ENCODE assay signal across 23 mouse cellular contexts in the genomic region with DNA sequence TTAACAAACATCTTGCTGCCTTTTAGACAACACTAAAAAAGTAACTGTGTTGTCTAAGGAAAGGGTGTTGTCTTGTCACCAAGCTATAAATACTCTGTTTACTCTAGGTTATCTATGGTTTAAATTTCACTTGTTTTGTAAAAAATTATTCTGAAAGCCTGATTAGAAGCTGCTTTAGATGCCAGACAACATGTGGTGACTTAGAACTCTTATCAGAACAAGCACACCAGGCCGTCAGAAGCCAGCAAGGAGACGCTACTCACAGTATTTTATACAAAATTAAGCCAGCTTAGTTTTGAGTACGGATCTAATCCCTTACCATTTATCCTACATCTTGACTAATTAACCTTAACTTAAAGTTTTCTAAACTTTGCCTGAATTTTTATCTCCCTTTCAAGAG. TPM values are rescaled to one million over a fixed set of nuclear protein-coding genes. Genes with fewer than 3 reads are reported as not detected.
A peak's percentile ranks its signal among the peaks of the same experiment; 100 is the strongest.
DNase-seq lines count a peak whose midpoint lies in the region; ATAC-seq and TF ChIP-seq lines count a peak whose summit lies in the region.
"Had no signal": no experiment of that assay in that cellular context is flagged by ENCODE, and none has a peak within 500 bp of the region (broad histone marks: within the 10 kb centered on the region; RNA-seq: fewer than 3 reads in every experiment).

No protein-coding gene starts in this region.

- peak; percentile 60 for ATAC-seq in G1E (ENCODE audit: extremely low read depth, insufficient number of reproducible peaks, low FRiP score, poor library complexity, severe bottlenecking)
- ATAC-seq in erythroblast, adult 5-6 weeks (replicated peaks; ENCODE audit: low FRiP score, poor library complexity, severe bottlenecking), result peak; percentile 74
- peak; percentile 88 for ATAC-seq in liver, embryonic 12.5 days
- ATAC-seq in liver, embryonic 16.5 days (ENCODE audit: low read depth), result peak; percentile 81
- ATAC-seq: activated CD4-positive, CD25-positive, alpha-beta regulatory T cell, adult 4 months; CD4-positive, CD25-positive, alpha-beta regulatory T cell, adult 4 months; forebrain, embryonic 14.5 days; Patski had no signal

- H3K4me2 ChIP-seq in liver, embryonic 12.5 days, result peak overlapping the region; percentile 41
- no peak overlapping the region; the same call in 1 of the 2 replicates for H3K4me2 ChIP-seq in liver, embryonic 16.5 days (ENCODE audit: low read depth, low read length)
- H3K4me2 ChIP-seq: embryonic facial prominence, embryonic 13.5 days; heart, embryonic 13.5 days; hindbrain, embryonic 15.5 days had no signal

- H3K9ac ChIP-seq in liver, embryonic 12.5 days, result peak overlapping the region; percentile 44; the same call in 1 of the 2 replicates
- H3K9ac ChIP-seq in liver, embryonic 16.5 days (ENCODE audit: low read depth, low read length), result no peak overlapping the region
- H3K9ac ChIP-seq: embryonic facial prominence, embryonic 13.5 days; heart, embryonic 13.5 days; hindbrain, embryonic 15.5 days had no signal

- DNase-seq in G1E (ENCODE audit: low spot score), result no peak
- no peak for DNase-seq in layer of hippocampus, adult 9-11 months
- no peak for DNase-seq in cerebellum, adult 9-11 months
- DNase-seq in midbrain, embryonic 10.5 days (ENCODE audit: low spot score), result no peak
- DNase-seq in kidney, adult 2 months, result no peak
- DNase-seq: adrenal gland, postnatal 14 days; B cell, adult 2 months; cerebellum, adult 2 months; cerebellum, postnatal 14 days; gastrocnemius, adult 2 months; gastrocnemius, postnatal 36 days; heart, postnatal 36 days had no signal

- H3K27me3 ChIP-seq in G1E (ENCODE audit: insufficient read depth, low read length), result no peaks in the 10 kb centered on the region
- H3K27me3 ChIP-seq in liver, embryonic 12.5 days (replicated peaks), result no peaks in the 10 kb centered on the region
- H3K27me3 ChIP-seq in liver, embryonic 16.5 days (ENCODE audit: control insufficient read depth, insufficient read depth, low read depth, low read length), result no peaks in the 10 kb centered on the region
- H3K27me3 ChIP-seq in midbrain, embryonic 10.5 days (ENCODE audit: low read depth, poor library complexity, severe bottlenecking), result no peaks in the 10 kb centered on the region
- H3K27me3 ChIP-seq in kidney, adult 2 months (replicated peaks; ENCODE audit: control insufficient read depth, insufficient read depth, low read length), result no peaks in the 10 kb centered on the region
- H3K27me3 ChIP-seq: embryonic facial prominence, embryonic 13.5 days; heart, embryonic 13.5 days; hindbrain, embryonic 15.5 days had no signal

- H3K4me3 ChIP-seq in G1E (ENCODE audit: low read depth, low read length), result no peak overlapping the region
- H3K4me3 ChIP-seq in liver, embryonic 12.5 days, result no peak overlapping the region
- no peak overlapping the region for H3K4me3 ChIP-seq in liver, embryonic 16.5 days (ENCODE audit: low read depth, low read length)
- no peak overlapping the region for H3K4me3 ChIP-seq in midbrain, embryonic 10.5 days
- no peak overlapping the region for H3K4me3 ChIP-seq in kidney, adult 2 months (ENCODE audit: insufficient read depth, low read depth, low read length)
- H3K4me3 ChIP-seq: embryonic facial prominence, embryonic 13.5 days; forebrain, embryonic 10.5 days; gastrocnemius, adult 2 months; heart, embryonic 13.5 days; hindbrain, embryonic 15.5 days had no signal

- H3K9me3 ChIP-seq in G1E (replicated peaks), result no peaks in the 10 kb centered on the region
- no peaks in the 10 kb centered on the region for H3K9me3 ChIP-seq in liver, embryonic 12.5 days (replicated peaks)
- H3K9me3 ChIP-seq in liver, embryonic 16.5 days (replicated peaks; ENCODE audit: control insufficient read depth, low read length), result no peaks in the 10 kb centered on the region
- no peaks in the 10 kb centered on the region for H3K9me3 ChIP-seq in midbrain, embryonic 10.5 days (replicated peaks)
- H3K9me3 ChIP-seq: embryonic facial prominence, embryonic 13.5 days; forebrain, embryonic 10.5 days; heart, embryonic 13.5 days; hindbrain, embryonic 15.5 days had no signal

- H3K27ac ChIP-seq in liver, embryonic 12.5 days, result peak overlapping the region; percentile 64
- H3K27ac ChIP-seq in liver, embryonic 16.5 days (ENCODE audit: low read length), result no peak overlapping the region
- H3K27ac ChIP-seq in midbrain, embryonic 10.5 days (replicated peaks), result no peak overlapping the region
- H3K27ac ChIP-seq in kidney, adult 2 months (ENCODE audit: insufficient read depth, low read depth, low read length), result no peak overlapping the region
- H3K27ac ChIP-seq: embryonic facial prominence, embryonic 13.5 days; forebrain, embryonic 10.5 days; gastrocnemius, adult 2 months; heart, embryonic 13.5 days; hindbrain, embryonic 15.5 days had no signal

- H3K36me3 ChIP-seq in G1E (replicated peaks), result no peaks in the 10 kb centered on the region
- H3K36me3 ChIP-seq in liver, embryonic 12.5 days, result no peaks in the 10 kb centered on the region
- no peaks in the 10 kb centered on the region for H3K36me3 ChIP-seq in liver, embryonic 16.5 days (ENCODE audit: control insufficient read depth, insufficient read depth)
- no peaks in the 10 kb centered on the region for H3K36me3 ChIP-seq in midbrain, embryonic 10.5 days
- no peaks in the 10 kb centered on the region for H3K36me3 ChIP-seq in kidney, adult 2 months (ENCODE audit: control insufficient read depth, insufficient read depth, low read length)
- H3K36me3 ChIP-seq: embryonic facial prominence, embryonic 13.5 days; forebrain, embryonic 10.5 days; heart, embryonic 13.5 days; hindbrain, embryonic 15.5 days had no signal

- TF ChIP-seq POLR2A in kidney, adult 2 months (IDR thresholded peaks at IDR 0.05; ENCODE audit: low read depth, low read length), result no peak

- WGBS in liver, embryonic 12.5 days (ENCODE audit: insufficient replicate concordance), result 19% methylated on average over 3 of the region's 3 CpGs
- WGBS in liver, embryonic 16.5 days (ENCODE audit: insufficient replicate concordance), result 27% methylated on average over 3 of the region's 3 CpGs
- 72% methylated on average over 3 of the region's 3 CpGs for WGBS in midbrain, embryonic 10.5 days
- WGBS in kidney, adult 2 months, result 87% methylated on average over 3 of the region's 3 CpGs

- TF ChIP-seq CTCF in G1E (IDR thresholded peaks at IDR 0.05; ENCODE audit: low read depth, low read length), result no peak
- no peak for TF ChIP-seq CTCF in kidney, adult 2 months (conservative IDR thresholded peaks at IDR 0.05; ENCODE audit: insufficient read depth, insufficient read length, low read depth, low read length)

- H3K4me1 ChIP-seq in G1E (ENCODE audit: insufficient read depth, low read depth, low read length), result peaks cover 17% of the 10 kb centered on the region
- peaks cover 25% of the 10 kb centered on the region for H3K4me1 ChIP-seq in liver, embryonic 12.5 days
- H3K4me1 ChIP-seq in liver, embryonic 16.5 days (ENCODE audit: control insufficient read depth, low read depth, low read length), result peaks cover 8% of the 10 kb centered on the region
- H3K4me1 ChIP-seq in midbrain, embryonic 10.5 days, result peaks cover 8% of the 10 kb centered on the region; the same call in 1 of the 2 replicates
- H3K4me1 ChIP-seq in kidney, adult 2 months (ENCODE audit: control insufficient read depth, insufficient read depth, low read length), result peaks cover 3% of the 10 kb centered on the region
- H3K4me1 ChIP-seq: heart, embryonic 13.5 days had no signal

RNA-seq across cellular contexts. Expression of a gene that starts 44.5 kb away (rescaled TPM):
- 47.4 and 56.4 TPM in 2 replicates for total RNA-seq in G1E (2014; fragmentation: Nextera tagmentation)
- total RNA-seq in G1E (2017), result 38.3 and 39.8 TPM in 2 replicates
- polyA plus RNA-seq in G1E (2012), result 0.89 and 0.95 TPM in 2 replicates
- 25.3 and 32.5 TPM in 2 replicates for total RNA-seq in erythroblast, adult 5-6 weeks (2015; ENCODE audit: low replicate concordance)
- total RNA-seq in erythroblast, adult 5-6 weeks (2017; ENCODE audit: low replicate concordance), result 17.0 and 41.4 TPM in 2 replicates
- 5.7 and 5.8 TPM in 2 replicates for polyA plus RNA-seq in liver, embryonic 12.5 days (2016; fragmentation: Nextera tagmentation; extraction: Ambion mirVana)
- polyA plus RNA-seq in liver, embryonic 16.5 days (2015; fragmentation: Nextera tagmentation; extraction: Ambion mirVana), result 5.2 and 6.4 TPM in 2 replicates
- 0.15 and 0.38 TPM in 2 replicates for polyA plus RNA-seq in midbrain, embryonic 10.5 days (2016; fragmentation: Nextera tagmentation; extraction: Ambion mirVana)
- 0.77 and 1.7 TPM in 2 replicates for polyA plus RNA-seq in kidney, adult 2 months (2012; rRNA removed)
- polyA plus RNA-seq: Patski had no signal
